Mouse (Mus musculus) stomach, postnatal 0 days (tissue): ENCODE results near the gene Car14. TPM values are rescaled to one million over a fixed set of nuclear protein-coding genes. Genes with fewer than 3 reads are reported as not detected.
A peak's percentile ranks its signal among the peaks of the same experiment; 100 is the strongest.
"Not testable (repeated sequence)": the region's sequence is repeated elsewhere in the genome, so short reads cannot be mapped to it uniquely, and the experiment has no call there.

Source experiments
- ATAC-seq: fragments of 200-750 bp; cut with Nextera tagmentation; 2 replicates; pipeline ENCODE4 v1.8.0; 2017; ENCODE audit not compliant: low FRiP score, low TSS enrichment
- DNase-seq: peaks from one replicate; pipeline ENCODE4 v3.0.0-alpha.2; 2016; ENCODE audit warnings: low spot score
- H3K27ac ChIP-seq: fragments of 300-500 bp; sonication (generic); replicated peaks from 2 replicates; pipeline ENCODE4 v1.5.1; 2014; ENCODE audit warnings: mild to moderate bottlenecking, control low read depth
- H3K27me3 ChIP-seq: fragments of 300-500 bp; sonication (generic); 2 replicates; pipeline ENCODE4 v1.6.1; 2014; ENCODE audit warnings: low read length; ENCODE audit not compliant: control insufficient read depth, insufficient read depth
- H3K36me3 ChIP-seq: fragments of 300-500 bp; sonication (generic); 2 replicates; pipeline ENCODE4 v1.6.1; 2014; ENCODE audit warnings: low read length, mixed read lengths; ENCODE audit not compliant: control insufficient read depth, insufficient read depth
- H3K4me1 ChIP-seq: fragments of 300-500 bp; sonication (generic); replicated peaks from 2 replicates; pipeline ENCODE4 v1.6.1; 2014; ENCODE audit warnings: antibody characterized with exemption; ENCODE audit not compliant: control insufficient read depth, insufficient read depth
- H3K4me2 ChIP-seq: fragments of 300-500 bp; sonication (generic); replicated peaks from 2 replicates; pipeline ENCODE4 v1.6.1; 2014; ENCODE audit warnings: low read depth, mild to moderate bottlenecking, control low read depth, moderate library complexity
- H3K4me3 ChIP-seq: fragments of 300-500 bp; sonication (generic); 2 replicates; pipeline ENCODE4 v1.5.1; 2014; ENCODE audit warnings: low read depth, low read length, control low read depth
- H3K9ac ChIP-seq: fragments of 300-500 bp; sonication (generic); 2 replicates; pipeline ENCODE4 v1.6.1; 2014; ENCODE audit warnings: mild to moderate bottlenecking, low read length, control low read depth, mixed read lengths
- H3K9me3 ChIP-seq: fragments of 300-500 bp; sonication (generic); 2 replicates; pipeline ENCODE4 v1.6.1; 2016; ENCODE audit warnings: low read length; ENCODE audit not compliant: control insufficient read depth
- CTCF ChIP-seq: IDR thresholded peaks from 2 replicates; pipeline ENCODE4 v1.5.1; 2016; ENCODE audit warnings: antibody characterized with exemption, low read depth, mild to moderate bottlenecking, moderate library complexity
- EP300 ChIP-seq: optimal IDR thresholded peaks from 2 replicates; pipeline ENCODE3; 2016; ENCODE audit warnings: antibody characterized with exemption
- WGBS: fragments of 180-500 bp; shearing (Covaris S2); extraction: QIAGEN DNeasy Blood & Tissue Kit; methylation state at CpG from one replicate; pipeline ENCODE4 v1.1.7; 2014; 5-methylcytosine and 5-hydroxymethylcytosine counted together
- polyA plus RNA-seq: library from polyadenylated mRNA; unstranded; fragments of >200 nt; fragmentation: Nextera tagmentation; extraction: Ambion mirVana; gene quantifications from 2 replicates; pipeline ENCODE4 v1.2.1, GENCODE M21; 2015

The Car14 gene
- polyA plus RNA-seq: 0.68 and 1.1 TPM in 2 replicates

DNA sequence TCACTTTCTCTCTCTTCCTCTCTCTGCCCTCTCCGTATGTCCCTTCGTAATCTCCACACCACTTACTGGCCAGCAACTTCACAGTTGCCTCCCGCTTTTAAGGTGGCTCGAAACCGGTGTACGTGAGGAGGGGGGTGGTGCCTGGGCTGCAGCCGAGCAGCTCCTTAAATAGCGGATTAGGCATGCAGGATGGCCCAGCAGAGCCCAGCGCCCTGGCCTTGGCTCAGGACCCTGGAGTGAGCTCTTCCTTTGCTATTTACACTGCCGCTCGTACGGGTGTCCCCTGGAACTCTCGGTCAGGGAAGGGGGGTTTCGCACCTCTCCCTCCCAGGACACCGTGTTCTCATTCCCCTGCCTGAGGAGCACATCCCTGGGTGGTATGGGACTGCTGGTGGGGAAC is at the start of gene Car14:
Car14 (minus strand) TSS at position 124 of the 400 bp plus-strand sequence.
- WGBS: 2% methylated on average over 15 of the region's 15 CpGs
- Histone ChIP-seq H3K4me1 (peaks cover 5% of the 10 kb centered on the region; the same call in 1 of the 2 replicates), H3K4me3 (peak within 1 kb of the TSS; percentile 17; the same call in 1 of the 2 replicates), H3K9me3 (no peaks in the 10 kb centered on the region), H3K27ac (no peak within 1 kb of the TSS), H3K4me2 (peak within 1 kb of the TSS; percentile 58), H3K36me3 (no peaks in the 10 kb centered on the region), H3K9ac (peak within 1 kb of the TSS; percentile 45; the same call in 1 of the 2 replicates), H3K27me3 (no peaks in the 10 kb centered on the region)
- ATAC-seq (peak; percentile 48), DNase-seq (no peak)
- TF ChIP-seq EP300 (no peak), CTCF (no peak)

GRCm38 (mm10) chr3:95953522-95953921 is 49.0 kb upstream of the Car14 start:
- Histone ChIP-seq H3K4me1 (no peaks in the 10 kb centered on the region), H3K27ac (no peak overlapping the region), H3K9me3 (no peaks in the 10 kb centered on the region), H3K4me2 (no peak overlapping the region), H3K9ac (no peak overlapping the region), H3K27me3 (no peaks in the 10 kb centered on the region), H3K4me3 (no peak overlapping the region), H3K36me3 (no peaks in the 10 kb centered on the region)
- DNase-seq: no peak
- TF ChIP-seq EP300 (no peak), CTCF (no peak)
- 68% methylated on average over 3 of the region's 3 CpGs for WGBS
- no peak for ATAC-seq

GRCm38 (mm10) chr3:95953023-95953422 is 48.5 kb upstream of the Car14 start:
- Histone ChIP-seq H3K4me3 (no peak overlapping the region), H3K9me3 (no peaks in the 10 kb centered on the region), H3K4me2 (no peak overlapping the region), H3K4me1 (no peaks in the 10 kb centered on the region), H3K9ac (no peak overlapping the region), H3K36me3 (no peaks in the 10 kb centered on the region), H3K27ac (no peak overlapping the region), H3K27me3 (no peaks in the 10 kb centered on the region)
- TF ChIP-seq EP300: no peak
- no peak for TF ChIP-seq CTCF
- DNase-seq: no peak
- no peak for ATAC-seq

- ATAC-seq, H3K36me3 ChIP-seq, H3K27me3 ChIP-seq, H3K4me1 ChIP-seq, DNase-seq, H3K9me3 ChIP-seq: not testable (repeated sequence)
- Histone ChIP-seq H3K4me2 (peak overlapping the region; percentile 68), H3K27ac (peak overlapping the region; percentile 91), H3K9ac (peak overlapping the region; percentile 68), H3K4me3 (peak overlapping the region; percentile 55)
- WGBS: 78% methylated on average over 10 of the region's 12 CpGs
Observed at GRCm38 (mm10) chr3:95951566-95951965, 47.1 kb upstream of the Car14 start.

GRCm38 (mm10) chr3:95950763-95951551 is 46.5 kb upstream of the Car14 start:
- peak overlapping the region; percentile 91 for H3K27ac ChIP-seq
- DNase-seq: peak; percentile 92
- H3K4me3 ChIP-seq: peak overlapping the region; percentile 55
- peak; percentile 96 for ATAC-seq
- peak overlapping the region; percentile 68 for H3K4me2 ChIP-seq
- 1% methylated on average over 49 of the region's 49 CpGs for WGBS
- no peaks in the 10 kb centered on the region for H3K27me3 ChIP-seq
- H3K4me1 ChIP-seq: no peaks in the 10 kb centered on the region
- TF ChIP-seq CTCF (no peak), EP300 (no peak)
- H3K9ac ChIP-seq: peak overlapping the region; percentile 68
- no peaks in the 10 kb centered on the region for H3K9me3 ChIP-seq
- 0 out of 2 replicates have a peak, but pooled peaks cover under 1% of the 10 kb centered on the region for H3K36me3 ChIP-seq

DNA sequence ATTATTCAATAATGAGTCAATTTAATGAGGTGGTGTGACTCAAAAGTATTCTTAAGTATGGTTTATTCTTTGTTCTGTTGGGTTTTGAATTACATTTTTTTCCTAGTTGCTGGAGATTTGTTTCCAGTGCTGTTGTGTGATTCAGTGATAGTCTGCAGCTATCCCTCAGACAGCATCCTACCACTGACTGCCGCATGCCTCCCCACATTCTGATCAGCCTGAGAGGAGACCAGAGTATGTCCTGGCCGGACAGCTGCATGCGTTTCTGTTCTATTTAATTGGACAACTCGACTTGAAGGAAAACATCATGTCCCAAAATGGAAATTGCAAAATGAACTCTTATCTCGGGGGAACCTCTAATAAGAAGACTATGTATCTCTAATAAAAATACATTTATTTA is 43.8 kb upstream of the Car14 start:
- TF ChIP-seq EP300 (no peak), CTCF (no peak)
- WGBS: 91% methylated on average over 5 of the region's 5 CpGs

More for the DNA sequence above, 43.8 kb upstream of the Car14 start:
- DNase-seq: no peak
- Histone ChIP-seq H3K9ac (no peak overlapping the region), H3K27me3 (no peaks in the 10 kb centered on the region), H3K4me2 (no peak overlapping the region), H3K9me3 (no peaks in the 10 kb centered on the region), H3K4me3 (no peak overlapping the region), H3K36me3 (0 out of 2 replicates have a peak, but pooled peaks cover 2% of the 10 kb centered on the region), H3K27ac (no peak overlapping the region), H3K4me1 (no peaks in the 10 kb centered on the region)
- ATAC-seq: no peak
